Mouse (Mus musculus): Measurements from ENCODE around the gene Eri3.

GRCm38 (mm10) chr4:117611385-117611784 is 61.2 kb downstream of the Eri3 start:
- TF ChIP-seq MYOD1 (IDR thresholded peaks at IDR 0.05; ENCODE audit: control insufficient read depth, insufficient read length, low read depth), result no peak
- no peak for TF ChIP-seq CTCF (IDR thresholded peaks at IDR 0.05; ENCODE audit: control insufficient read depth, insufficient read depth, insufficient read length)
- no peak for TF ChIP-seq MAX (IDR thresholded peaks at IDR 0.05)
- no peak for TF ChIP-seq MYOG (IDR thresholded peaks at IDR 0.05; ENCODE audit: control insufficient read depth, extremely low read depth, insufficient read length)
- no peak for TF ChIP-seq USF1 (IDR thresholded peaks at IDR 0.05; ENCODE audit: low read depth)
- TF ChIP-seq FOSL1 (IDR thresholded peaks at IDR 0.05; ENCODE audit: insufficient read depth, low read length, poor library complexity, severe bottlenecking), result no peak
- TF ChIP-seq CEBPB (IDR thresholded peaks at IDR 0.05; ENCODE audit: low read depth), result no peak

Data from C2C12 (cell line).